Mouse (Mus musculus) liver, embryonic 11.5 days (tissue): ENCODE measurements at regions not wholly inside any gene's neighbourhood (a gene's known extent, or its start where the extent isn't known, plus 50 kb on each side); places are given as distances from the start of the nearest gene placed in this dataset.

Source experiments
- ATAC-seq: fragments of 200-750 bp; cut with Nextera tagmentation; replicated peaks from 2 replicates; pipeline ENCODE4 v1.8.0; 2017; ENCODE audit warnings: moderate number of reproducible peaks, mild to moderate bottlenecking, moderate TSS enrichment, moderate library complexity; ENCODE audit not compliant: low FRiP score
- DNase-seq: peaks from one replicate; pipeline ENCODE4 v3.0.0-alpha.2; 2017; ENCODE audit warnings: low spot score
- H3K27ac ChIP-seq: fragments of 300-500 bp; sonication (generic); 2 replicates; pipeline ENCODE4 v1.5.1; 2014; ENCODE audit warnings: mild to moderate bottlenecking, low read depth, low read length, control low read depth
- H3K27me3 ChIP-seq: fragments of 300-500 bp; sonication (generic); replicated peaks from 2 replicates; pipeline ENCODE4 v1.6.1; 2014; ENCODE audit warnings: low read length, mixed read lengths; ENCODE audit not compliant: control insufficient read depth, insufficient read depth
- H3K36me3 ChIP-seq: fragments of 300-500 bp; sonication (generic); 2 replicates; pipeline ENCODE4 v1.6.1; 2014; ENCODE audit warnings: mild to moderate bottlenecking, low read length, moderate library complexity, mixed read lengths; ENCODE audit not compliant: control insufficient read depth, insufficient read depth
- H3K4me1 ChIP-seq: fragments of 300-500 bp; sonication (generic); replicated peaks from 2 replicates; pipeline ENCODE4 v1.6.1; 2014; ENCODE audit warnings: low read length, mixed read lengths; ENCODE audit not compliant: control insufficient read depth, insufficient read depth
- H3K4me2 ChIP-seq: fragments of 300-500 bp; sonication (generic); 2 replicates; pipeline ENCODE4 v1.6.1; 2014; ENCODE audit warnings: mild to moderate bottlenecking, control low read depth, moderate library complexity
- H3K4me3 ChIP-seq: fragments of 300-500 bp; sonication (generic); 2 replicates; pipeline ENCODE4 v1.5.1; 2014; ENCODE audit warnings: low read depth, low read length, control low read depth
- H3K9ac ChIP-seq: fragments of 300-500 bp; sonication (generic); 2 replicates; pipeline ENCODE4 v1.6.1; 2014; ENCODE audit warnings: low read depth, low read length, control low read depth
- H3K9me3 ChIP-seq: fragments of 300-500 bp; sonication (generic); 2 replicates; pipeline ENCODE4 v1.6.1; 2016; ENCODE audit warnings: low read length, inconsistent platforms, mixed read lengths; ENCODE audit not compliant: control insufficient read depth
- WGBS: fragments of 180-500 bp; shearing (Covaris S2); extraction: QIAGEN DNeasy Blood & Tissue Kit; methylation state at CpG from one replicate; pipeline ENCODE4 v1.1.7; 2014; 5-methylcytosine and 5-hydroxymethylcytosine counted together

- H3K9ac ChIP-seq, result no peak overlapping the region
- 84% methylated on average over 3 of the region's 3 CpGs for WGBS
- DNase-seq (no peak), ATAC-seq (no peak)
- H3K27me3 ChIP-seq, result no peaks in the 10 kb centered on the region
- no peaks in the 10 kb centered on the region for H3K36me3 ChIP-seq
- no peaks in the 10 kb centered on the region for H3K9me3 ChIP-seq
- no peak overlapping the region for H3K27ac ChIP-seq
- H3K4me3 ChIP-seq, result no peak overlapping the region
- H3K4me1 ChIP-seq, result no peaks in the 10 kb centered on the region
- no peak overlapping the region for H3K4me2 ChIP-seq
These were observed 338.9 kb upstream of the Ptbp2 start for GRCm38 (mm10) chr3:120123155-120123554.

- no peaks in the 10 kb centered on the region for H3K9me3 ChIP-seq
- no peaks in the 10 kb centered on the region for H3K4me1 ChIP-seq
- DNase-seq (no peak), ATAC-seq (no peak)
- no peaks in the 10 kb centered on the region for H3K27me3 ChIP-seq
- H3K4me3 ChIP-seq, result no peak overlapping the region
- H3K27ac ChIP-seq, result no peak overlapping the region
- no peak overlapping the region for H3K4me2 ChIP-seq
- 79% methylated on average over 7 of the region's 7 CpGs for WGBS
- H3K36me3 ChIP-seq, result no peaks in the 10 kb centered on the region
- no peak overlapping the region for H3K9ac ChIP-seq
These were observed 299.1 kb upstream of the Ptbp2 start for GRCm38 (mm10) chr3:120083171-120083932.

- Histone ChIP-seq H3K36me3 (no peaks in the 10 kb centered on the region), H3K4me3 (no peak overlapping the region), H3K9me3 (no peaks in the 10 kb centered on the region), H3K27ac (no peak overlapping the region), H3K27me3 (no peaks in the 10 kb centered on the region), H3K4me1 (no peaks in the 10 kb centered on the region), H3K9ac (no peak overlapping the region), H3K4me2 (no peak overlapping the region)
- ATAC-seq, result no peak
- WGBS, result 40% methylated on average over 1 of the region's 1 CpGs
- DNase-seq, result no peak
These were observed 289.3 kb upstream of the Ptbp2 start for GRCm38 (mm10) chr3:120073528-120073927.

GRCm38 (mm10) chr3:120065714-120066113 lies 281.4 kb upstream of the Ptbp2 start:
- Histone ChIP-seq H3K4me3 (no peak overlapping the region), H3K36me3 (no peaks in the 10 kb centered on the region), H3K4me2 (no peak overlapping the region), H3K27ac (no peak overlapping the region), H3K27me3 (no peaks in the 10 kb centered on the region), H3K4me1 (no peaks in the 10 kb centered on the region), H3K9ac (no peak overlapping the region), H3K9me3 (no peaks in the 10 kb centered on the region)
- DNase-seq, result no peak
- ATAC-seq, result no peak
- 78% methylated on average over 6 of the region's 6 CpGs for WGBS

- Histone ChIP-seq H3K4me1 (no peaks in the 10 kb centered on the region), H3K9ac (no peak overlapping the region), H3K27me3 (no peaks in the 10 kb centered on the region), H3K27ac (no peak overlapping the region), H3K9me3 (no peaks in the 10 kb centered on the region), H3K4me3 (no peak overlapping the region), H3K36me3 (no peaks in the 10 kb centered on the region), H3K4me2 (no peak overlapping the region)
- ATAC-seq (no peak), DNase-seq (no peak)
- WGBS, result 31% methylated on average over 5 of the region's 5 CpGs
These were observed 280.7 kb upstream of the Ptbp2 start for GRCm38 (mm10) chr3:120064854-120065480.

- no peak for DNase-seq
- H3K36me3 ChIP-seq, result no peaks in the 10 kb centered on the region
- no peak overlapping the region for H3K4me2 ChIP-seq
- no peak for ATAC-seq
- no peak overlapping the region for H3K27ac ChIP-seq
- H3K4me3 ChIP-seq, result no peak overlapping the region
- H3K9ac ChIP-seq, result no peak overlapping the region
- H3K9me3 ChIP-seq, result no peaks in the 10 kb centered on the region
- WGBS, result 77% methylated on average over 5 of the region's 5 CpGs
- no peaks in the 10 kb centered on the region for H3K4me1 ChIP-seq
- no peaks in the 10 kb centered on the region for H3K27me3 ChIP-seq
These were observed 278.0 kb upstream of the Ptbp2 start for GRCm38 (mm10) chr3:120062264-120062663.

- Histone ChIP-seq H3K4me2 (no peak overlapping the region), H3K9me3 (no peaks in the 10 kb centered on the region), H3K27me3 (no peaks in the 10 kb centered on the region), H3K36me3 (no peaks in the 10 kb centered on the region), H3K4me1 (no peaks in the 10 kb centered on the region), H3K27ac (no peak overlapping the region), H3K4me3 (no peak overlapping the region), H3K9ac (no peak overlapping the region)
- DNase-seq (no peak), ATAC-seq (no peak)
- WGBS, result 44% methylated on average over 11 of the region's 11 CpGs
These were observed 275.7 kb upstream of the Ptbp2 start for GRCm38 (mm10) chr3:120059959-120060358.

- no peak for DNase-seq
- H3K36me3 ChIP-seq, result no peaks in the 10 kb centered on the region
- H3K9me3 ChIP-seq, result no peaks in the 10 kb centered on the region
- no peaks in the 10 kb centered on the region for H3K27me3 ChIP-seq
- H3K9ac ChIP-seq, result no peak overlapping the region
- H3K27ac ChIP-seq, result no peak overlapping the region
- 68% methylated on average over 8 of the region's 8 CpGs for WGBS
- no peak overlapping the region for H3K4me3 ChIP-seq
- ATAC-seq, result no peak
- H3K4me1 ChIP-seq, result no peaks in the 10 kb centered on the region
- H3K4me2 ChIP-seq, result no peak overlapping the region
These were observed 271.2 kb upstream of the Ptbp2 start for GRCm38 (mm10) chr3:120055216-120056154.
